Mouse (Mus musculus): ENCODE results near the gene Rap2c.

Rap2c gene

GRCm38 (mm10) chrX:50968157-50968932 is 49.5 kb downstream of the Rap2c start:
- DNase-seq: peak; percentile 14

GRCm38 (mm10) chrX:50965157-50965556 is 52.7 kb downstream of the Rap2c start:
- DNase-seq: no peak

GRCm38 (mm10) chrX:50962955-50963354 is 54.9 kb downstream of the Rap2c start:
- DNase-seq: no peak
